Mouse (Mus musculus): ENCODE measurements around the gene Tdrd9.

- TF ChIP-seq CTCF (conservative IDR thresholded peaks at IDR 0.05; ENCODE audit: insufficient read depth, insufficient read length, low read depth, low read length) (no peak), POLR2A (IDR thresholded peaks at IDR 0.05; ENCODE audit: low read depth, low read length) (no peak)
These were observed 62.1 kb downstream of the Tdrd9 start for GRCm38 (mm10) chr12:112033409-112033975.

Data from kidney, adult 2 months (tissue).